Mouse (Mus musculus) layer of hippocampus, adult 8-10 months (tissue): Measurements from ENCODE around the gene Hspa5. TPM values are rescaled to one million over a fixed set of nuclear protein-coding genes. Genes with fewer than 3 reads are reported as not detected.
"Not testable (repeated sequence)": the region's sequence is repeated elsewhere in the genome, so short reads cannot be mapped to it uniquely, and the experiment has no call there.

Experiments
- DNase-seq, 2 experiments: peaks; one replicate each; pipeline ENCODE4 v3.0.0; 2022; ENCODE audit warnings: low spot score in 2 of 2
- total RNA-seq, 4 experiments: library from RNA; stranded (reverse); gene quantifications; 2 replicates each; pipeline ENCODE4 v1.2.4; 2022

Hspa5 gene
- total RNA-seq, 4 experiments from 2014 or later = 196 to 459 (median 340) TPM

GRCm38 (mm10) chr2:34770951-34771350 is 819 bp upstream of the Hspa5 start:
- no peak for DNase-seq

- peak in 1 of 2 experiments; percentile 27 for DNase-seq
Measured at GRCm38 (mm10) chr2:34772252-34773235, 774 bp downstream of the Hspa5 start.

GRCm38 (mm10) chr2:34773673-34774072 is 1.9 kb downstream of the Hspa5 start:
- no peak for DNase-seq

- no peak for DNase-seq
Measured at GRCm38 (mm10) chr2:34774493-34774892, 2.7 kb downstream of the Hspa5 start.

GRCm38 (mm10) chr2:34777237-34777868 is 5.6 kb downstream of the Hspa5 start:
- DNase-seq = no peak

GRCm38 (mm10) chr2:34783064-34784020 is 11.6 kb downstream of the Hspa5 start:
- DNase-seq = no peak

GRCm38 (mm10) chr2:34784085-34784484 is 12.3 kb downstream of the Hspa5 start:
- no peak for DNase-seq

GRCm38 (mm10) chr2:34790282-34790681 is 18.5 kb downstream of the Hspa5 start:
- DNase-seq = no peak

- not testable (repeated sequence) for DNase-seq
Measured at GRCm38 (mm10) chr2:34792543-34792942, 20.8 kb downstream of the Hspa5 start.

- no peak for DNase-seq
Measured at GRCm38 (mm10) chr2:34794511-34794910, 22.7 kb downstream of the Hspa5 start.

GRCm38 (mm10) chr2:34795426-34795825 is 23.7 kb downstream of the Hspa5 start:
- DNase-seq = no peak

GRCm38 (mm10) chr2:34799357-34800256 is 27.8 kb downstream of the Hspa5 start, which contains the start of gene Rabepk:
Gene Rabepk, minus strand, starts transcription at chr2:34799912.
- peak; percentile 55 to 64 for DNase-seq

- DNase-seq = no peak
Measured at GRCm38 (mm10) chr2:34800371-34800770, 28.6 kb downstream of the Hspa5 start.

- DNase-seq = peak; percentile 98 to 99
Measured at GRCm38 (mm10) chr2:34801516-34802482, 30.0 kb downstream of the Hspa5 start.

GRCm38 (mm10) chr2:34802565-34803245 is 30.9 kb downstream of the Hspa5 start:
- not testable (repeated sequence) for DNase-seq

- DNase-seq = no peak
Measured at GRCm38 (mm10) chr2:34803746-34804145, 32.0 kb downstream of the Hspa5 start.

GRCm38 (mm10) chr2:34804172-34804571 is 32.4 kb downstream of the Hspa5 start:
- no peak for DNase-seq

GRCm38 (mm10) chr2:34804815-34805214 is 33.0 kb downstream of the Hspa5 start:
- DNase-seq = no peak
